Mouse (Mus musculus) right cerebral cortex, postnatal 36 days (tissue): ENCODE results near the gene 4930404H24Rik.

ENCODE experiments used
- DNase-seq, 2 experiments: peaks; one replicate each; pipeline ENCODE4 v3.0.0; 2022; ENCODE audit warnings: low spot score in 2 of 2, mixed read lengths in 1 of 2

Gene 4930404H24Rik

GRCm38 (mm10) chr2:153510136-153510535, 17.5 kb downstream of the 4930404H24Rik start:
- no peak for DNase-seq

- no peak for DNase-seq
These were observed 19.0 kb downstream of the 4930404H24Rik start for GRCm38 (mm10) chr2:153511562-153511961.

- DNase-seq = no peak
These were observed 20.1 kb downstream of the 4930404H24Rik start for GRCm38 (mm10) chr2:153512416-153513323.

- no peak for DNase-seq
These were observed 21.4 kb downstream of the 4930404H24Rik start for GRCm38 (mm10) chr2:153513983-153514382.

GRCm38 (mm10) chr2:153514497-153515380, 22.1 kb downstream of the 4930404H24Rik start:
- no peak for DNase-seq

GRCm38 (mm10) chr2:153515582-153515981, 23.0 kb downstream of the 4930404H24Rik start:
- no peak for DNase-seq

GRCm38 (mm10) chr2:153516961-153517360, 24.4 kb downstream of the 4930404H24Rik start:
- DNase-seq = no peak

- no peak for DNase-seq
These were observed 27.5 kb downstream of the 4930404H24Rik start for GRCm38 (mm10) chr2:153520057-153520456.

- DNase-seq = no peak
These were observed 29.7 kb downstream of the 4930404H24Rik start for GRCm38 (mm10) chr2:153522270-153522669.

- DNase-seq = no peak
These were observed 30.6 kb downstream of the 4930404H24Rik start for GRCm38 (mm10) chr2:153523143-153523542.

GRCm38 (mm10) chr2:153523656-153524055, 31.1 kb downstream of the 4930404H24Rik start:
- DNase-seq = no peak

- DNase-seq = no peak
These were observed 32.1 kb downstream of the 4930404H24Rik start for GRCm38 (mm10) chr2:153524727-153525126.

- DNase-seq = no peak
These were observed 33.3 kb downstream of the 4930404H24Rik start for GRCm38 (mm10) chr2:153525906-153526311.

- DNase-seq = no peak
These were observed 34.4 kb downstream of the 4930404H24Rik start for GRCm38 (mm10) chr2:153526850-153527530.

GRCm38 (mm10) chr2:153527580-153528531, 35.3 kb downstream of the 4930404H24Rik start:
- DNase-seq = no peak

GRCm38 (mm10) chr2:153528571-153529364, 36.2 kb downstream of the 4930404H24Rik start:
- no peak for DNase-seq

GRCm38 (mm10) chr2:153529365-153529781, 36.8 kb downstream of the 4930404H24Rik start:
- DNase-seq = no peak

- no peak for DNase-seq
These were observed 37.6 kb downstream of the 4930404H24Rik start, which contains the start of gene Nol4l for GRCm38 (mm10) chr2:153529931-153530766. TSS of gene Nol4l (minus strand) at chr2:153529971.

GRCm38 (mm10) chr2:153530948-153531347, 38.4 kb downstream of the 4930404H24Rik start:
- DNase-seq = no peak
